Mouse (Mus musculus) small intestine, adult 2 months (tissue): ENCODE measurements at regions not wholly inside any gene's neighbourhood (a gene's known extent, or its start where the extent isn't known, plus 50 kb on each side); places are given as distances from the start of the nearest gene placed in this dataset.

Experiments
- CTCF ChIP-seq: fragments of 200-500 bp; IDR thresholded peaks from 2 replicates; pipeline ENCODE4 v1.5.1; 2012; ENCODE audit warnings: low read depth, mild to moderate bottlenecking, control low read depth, inconsistent platforms, low read length, moderate library complexity, mixed read lengths; ENCODE audit not compliant: insufficient replicate concordance, insufficient read length; ENCODE audit errors: extremely low read depth
- POLR2A ChIP-seq: fragments of 200-500 bp; IDR thresholded peaks from 2 replicates; pipeline ENCODE4 v1.6.1; 2012; ENCODE audit warnings: low read depth, mild to moderate bottlenecking, control low read depth, inconsistent platforms, low read length, moderate library complexity

DNA sequence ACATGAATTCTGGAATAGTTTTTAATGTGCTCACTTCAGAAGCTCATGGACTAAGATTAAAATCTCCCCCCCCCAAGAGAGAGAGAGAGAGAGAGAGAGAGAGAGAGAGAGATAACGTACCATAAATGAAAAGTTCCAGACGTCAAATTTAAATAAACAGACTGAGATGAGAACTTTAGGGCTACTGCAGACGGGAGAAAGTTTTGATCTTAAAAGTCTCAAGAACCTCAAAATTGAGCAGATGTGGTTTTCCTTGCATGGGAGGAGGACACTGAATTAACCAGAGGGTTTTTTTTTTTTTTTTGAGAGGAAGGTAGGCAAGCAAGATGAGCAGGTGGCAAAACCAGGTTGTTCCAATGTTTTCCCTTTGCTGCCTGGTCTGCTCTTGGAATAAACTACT lies 108.0 kb upstream of the 4933412E24Rik start:
- TF ChIP-seq POLR2A (no peak), CTCF (no peak)
